Mouse (Mus musculus) ES-Bruce4 (cell line): Measurements from ENCODE around the gene E130208F15Rik.

Experiments
- CTCF ChIP-seq: IDR thresholded peaks from one replicate; pipeline ENCODE4 v1.8.1; 2011; ENCODE audit warnings: low read depth, low read length
- EP300 ChIP-seq: IDR thresholded peaks from 2 replicates; pipeline ENCODE4 v1.6.1; 2011; ENCODE audit warnings: low read depth, low read length; ENCODE audit not compliant: insufficient read depth
- POLR2A ChIP-seq: IDR thresholded peaks from one replicate; pipeline ENCODE4 v1.8.1; 2011; ENCODE audit warnings: low read length; ENCODE audit not compliant: insufficient read depth

DNA sequence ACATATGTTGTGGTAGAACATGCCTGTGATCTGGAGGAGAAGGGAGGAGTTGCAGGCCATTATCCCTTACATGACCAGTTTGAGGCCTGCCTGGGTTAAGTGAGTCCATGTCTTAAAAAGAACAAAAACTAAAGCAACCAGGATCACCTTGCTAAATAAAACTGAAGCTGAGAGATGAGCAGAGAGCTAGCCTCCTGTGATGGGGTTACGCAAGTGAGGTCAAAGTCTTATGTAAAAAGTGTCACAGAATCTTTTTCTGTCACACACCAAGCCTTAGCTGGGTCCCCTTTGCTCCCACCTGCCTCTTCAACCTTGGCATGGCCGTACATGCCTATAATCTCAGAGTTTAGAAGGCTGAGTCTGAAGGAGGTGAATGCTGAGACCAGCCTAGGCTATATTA lies 594 bp upstream of the E130208F15Rik start:
- TF ChIP-seq POLR2A: no peak
- no peak for TF ChIP-seq CTCF
- TF ChIP-seq EP300: no peak
